Mouse (Mus musculus): ENCODE data around the gene Slc25a27.

Gene Slc25a27

DNA sequence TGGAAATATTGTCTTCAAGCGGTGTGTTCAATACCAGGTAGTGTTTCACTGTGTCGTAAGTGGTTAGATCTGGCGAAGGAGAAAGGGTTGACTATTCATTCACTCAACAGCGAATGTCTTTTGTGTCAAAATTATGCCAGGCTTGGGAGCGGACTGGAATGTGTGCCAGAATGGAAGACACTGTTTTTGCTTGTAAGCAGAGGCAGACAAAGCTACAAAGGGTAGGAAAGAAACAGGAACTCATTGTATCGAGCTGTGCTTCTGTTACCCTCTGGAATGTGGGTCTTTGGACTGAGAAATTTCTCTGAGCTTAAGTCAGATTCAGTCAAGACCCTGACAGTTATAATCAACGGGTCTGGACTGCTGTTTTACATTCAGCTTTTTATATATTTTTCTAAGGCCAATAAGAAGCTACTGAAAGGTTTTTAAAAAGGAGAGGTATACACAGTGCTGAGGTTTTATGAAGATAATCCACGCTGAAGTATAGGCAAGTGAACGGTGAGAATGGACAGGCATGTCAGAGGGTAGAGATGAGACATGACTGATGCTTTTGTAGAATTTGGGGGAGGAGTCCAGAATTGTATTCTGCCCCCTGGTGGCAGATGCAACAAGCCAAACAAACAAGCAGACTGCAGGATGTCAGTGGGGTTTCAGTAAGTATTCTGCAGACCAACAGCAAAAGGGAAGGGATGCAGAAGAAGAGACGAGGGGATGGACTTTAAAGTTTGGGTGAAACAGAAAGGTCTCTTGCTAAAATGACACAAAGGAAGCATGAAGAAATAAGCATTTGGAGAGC lies 17.2 kb downstream of the Slc25a27 start:
- in situ Hi-C loops (cut with MboI, MseI): no loop called here

DNA sequence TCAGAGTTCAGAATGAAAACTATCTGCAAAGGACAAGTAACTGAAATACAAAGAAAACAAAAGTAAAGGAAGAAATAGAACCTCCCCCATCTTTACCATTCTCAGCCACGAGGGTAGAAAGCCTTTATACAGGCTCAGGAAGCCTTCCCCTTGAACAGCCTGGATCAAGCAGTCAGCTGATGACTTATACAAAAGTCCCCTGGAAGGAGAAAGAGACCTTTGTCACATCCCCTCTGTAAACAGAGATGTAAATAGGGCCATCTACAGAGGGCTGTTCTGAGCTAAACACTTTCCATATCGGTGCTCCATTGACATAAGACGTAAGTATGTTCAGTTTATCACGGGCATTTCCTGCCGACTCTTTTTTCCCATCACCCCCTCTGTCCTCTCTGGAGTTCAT lies 20.1 kb downstream of the Slc25a27 start:
- in situ Hi-C loops (cut with MboI, MseI): no loop called here

DNA sequence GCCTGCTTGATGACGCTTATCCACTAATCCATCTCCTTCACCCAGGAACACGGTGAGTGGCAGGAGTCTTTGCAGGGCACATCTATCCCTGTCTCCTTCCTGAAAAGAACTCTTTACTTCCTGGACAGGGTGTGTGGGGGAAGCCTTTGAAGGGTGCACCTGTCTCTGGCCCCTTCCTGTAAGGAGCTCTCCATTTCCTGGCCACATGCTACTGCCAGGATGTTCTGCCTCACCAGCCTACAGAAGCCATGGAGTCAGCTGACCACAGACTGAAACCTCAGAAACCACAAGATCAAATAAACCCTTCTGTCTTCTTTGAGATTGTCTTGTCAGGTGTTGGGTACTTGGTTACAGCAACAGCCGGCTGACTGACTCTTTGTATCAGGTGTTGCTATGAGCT lies 21.9 kb downstream of the Slc25a27 start:
- in situ Hi-C loops (cut with MboI, MseI): no loop called here

DNA sequence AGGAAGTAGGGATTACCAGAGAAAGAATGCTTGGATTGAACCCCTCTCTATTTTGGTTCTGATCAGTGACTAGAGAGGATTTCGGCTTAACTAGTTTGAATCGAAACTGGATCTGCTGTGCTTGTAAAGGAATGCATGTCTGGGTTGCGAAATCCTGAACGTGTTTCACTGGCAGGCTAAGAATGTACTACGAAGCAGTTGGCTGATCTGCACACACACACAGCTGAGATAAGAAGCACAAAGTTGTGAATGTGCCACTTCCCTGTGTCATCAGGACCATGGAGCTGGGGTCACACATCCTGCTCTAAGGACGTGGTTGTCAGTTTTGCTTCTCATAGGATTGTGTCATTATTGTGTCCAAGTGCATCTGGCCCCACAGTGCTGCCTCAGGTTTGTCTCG lies 22.6 kb downstream of the Slc25a27 start:
- in situ Hi-C loops (cut with MboI, MseI): no loop called here

DNA sequence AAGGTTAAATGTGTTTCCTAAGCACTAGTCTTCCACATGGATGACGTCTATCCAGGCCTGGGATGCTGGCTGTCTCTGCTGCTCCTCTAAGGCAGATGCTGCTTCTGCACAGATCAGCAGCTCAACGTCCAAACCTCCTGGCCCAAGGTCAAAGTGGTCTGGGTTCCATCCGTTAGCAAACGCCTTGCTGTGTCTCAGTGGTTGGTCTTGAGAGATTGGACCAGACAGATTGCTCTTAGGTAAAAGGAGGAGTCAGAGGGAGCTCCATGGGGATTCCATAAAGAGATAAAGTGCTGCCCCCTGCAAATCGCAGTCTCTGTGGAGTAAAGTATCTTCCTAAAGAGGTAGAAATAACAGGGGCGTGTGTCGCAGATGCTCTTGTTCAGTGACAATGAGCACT lies 23.8 kb downstream of the Slc25a27 start:
- in situ Hi-C loops (cut with MboI, MseI): no loop called here

DNA sequence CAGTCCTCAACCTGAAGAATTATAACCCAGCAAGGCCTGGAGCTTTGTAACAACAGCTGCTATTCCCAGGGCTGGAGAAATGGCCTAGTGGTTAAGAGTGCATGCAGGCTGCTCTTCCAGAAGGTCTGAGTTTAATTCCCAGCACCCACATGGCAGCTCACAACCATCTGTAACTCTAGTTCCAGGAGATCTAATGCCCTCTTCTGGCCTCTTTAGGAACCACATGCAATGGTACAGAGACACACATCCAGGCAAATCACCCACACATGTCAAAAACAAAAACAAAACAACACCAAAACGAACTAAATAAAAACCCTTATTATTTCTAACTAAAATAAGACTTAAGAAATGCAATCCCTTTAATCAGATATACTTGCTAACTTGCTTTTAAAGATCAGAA lies 26.2 kb downstream of the Slc25a27 start:
- in situ Hi-C loops (cut with MboI, MseI): no loop called here

DNA sequence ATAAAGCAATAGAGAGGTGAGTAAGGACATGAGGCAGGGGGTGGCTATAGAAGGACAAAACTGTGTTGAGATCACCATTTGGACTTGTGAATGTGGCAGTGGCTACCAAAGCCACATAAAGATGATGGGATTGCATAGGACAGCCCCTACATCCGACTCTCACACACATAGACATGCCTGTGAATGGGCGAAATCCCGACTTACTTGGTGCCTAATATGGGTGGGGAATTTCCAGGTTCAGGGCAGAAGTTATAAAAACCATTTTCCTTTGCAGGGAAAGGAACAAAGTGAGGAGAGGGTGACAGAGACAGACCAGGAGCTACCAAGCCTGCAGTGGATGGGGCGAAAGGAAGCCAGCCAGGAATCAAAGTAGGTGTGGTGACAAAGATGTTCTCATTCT lies 29.9 kb downstream of the Slc25a27 start:
- in situ Hi-C loops (cut with MboI, MseI): no loop called here

DNA sequence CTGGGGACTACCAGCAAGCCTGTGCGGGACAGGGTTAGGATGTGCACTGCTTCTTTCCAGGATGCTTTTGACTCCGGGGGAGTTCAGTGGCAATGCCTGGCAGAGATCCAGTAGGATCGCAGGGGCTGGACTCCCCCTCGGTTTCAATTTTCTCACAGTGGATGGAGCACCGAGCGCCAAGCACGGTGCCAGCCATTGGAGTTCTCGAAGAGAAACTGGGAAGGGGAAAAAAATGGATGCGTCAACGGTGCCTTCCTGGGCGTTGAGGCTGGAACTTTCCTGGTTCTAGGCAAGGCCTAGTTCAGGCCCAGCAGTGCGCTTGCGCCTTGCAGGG lies 36.6 kb downstream of the Slc25a27 start:
- in situ Hi-C loops (cut with MboI, MseI): no loop called here

DNA sequence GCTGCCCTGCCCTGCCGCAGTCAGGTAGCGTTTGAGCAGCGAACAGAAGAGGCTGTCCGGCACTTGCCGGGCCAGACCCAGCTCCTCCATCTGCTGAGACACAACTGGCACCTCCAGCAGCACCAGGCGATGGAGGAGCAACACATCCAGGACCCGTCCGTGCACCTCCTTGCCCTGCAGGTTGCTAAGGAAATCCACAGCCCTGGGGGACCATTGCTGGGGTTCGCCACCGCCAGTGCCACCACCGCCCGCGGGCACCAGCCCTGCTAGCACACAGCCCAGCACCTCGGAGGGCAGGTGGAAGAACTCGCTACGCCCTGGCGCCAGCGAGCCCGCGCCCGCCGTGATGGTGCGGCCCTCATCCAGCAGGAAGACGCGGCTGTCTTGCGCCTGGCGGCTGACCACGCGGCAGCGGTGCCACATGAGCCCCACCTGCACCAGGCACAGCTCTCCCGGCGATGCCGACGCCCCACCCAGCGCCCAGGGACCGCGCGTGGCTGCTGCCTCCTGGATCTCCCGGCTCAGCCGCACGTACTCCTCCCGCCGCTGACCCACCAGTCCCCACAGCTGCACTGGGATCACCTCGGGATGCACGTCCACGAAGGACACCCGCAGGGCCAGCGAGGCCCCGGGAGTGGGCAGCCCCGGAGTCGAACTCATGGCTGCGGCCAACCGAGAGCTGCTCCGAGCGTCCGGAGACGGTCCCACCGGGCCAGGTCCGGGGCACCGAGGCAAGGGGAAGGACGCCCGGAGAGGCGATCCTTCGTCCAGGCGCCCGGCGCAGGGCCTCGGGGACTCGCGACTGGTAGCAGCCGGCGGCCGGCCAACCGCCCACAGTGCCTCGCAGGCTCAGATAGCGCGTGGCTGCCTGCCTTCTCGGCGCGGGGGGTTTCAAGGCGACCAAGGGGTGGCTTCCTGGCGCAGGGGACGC lies 37.3 kb downstream of the Slc25a27 start, which contains the start of gene Tdrd6:
TSS of gene Tdrd6 (minus strand) at position 804 of the 931 bp plus-strand sequence.
- in situ Hi-C loops (cut with MboI, MseI): no loop called here

DNA sequence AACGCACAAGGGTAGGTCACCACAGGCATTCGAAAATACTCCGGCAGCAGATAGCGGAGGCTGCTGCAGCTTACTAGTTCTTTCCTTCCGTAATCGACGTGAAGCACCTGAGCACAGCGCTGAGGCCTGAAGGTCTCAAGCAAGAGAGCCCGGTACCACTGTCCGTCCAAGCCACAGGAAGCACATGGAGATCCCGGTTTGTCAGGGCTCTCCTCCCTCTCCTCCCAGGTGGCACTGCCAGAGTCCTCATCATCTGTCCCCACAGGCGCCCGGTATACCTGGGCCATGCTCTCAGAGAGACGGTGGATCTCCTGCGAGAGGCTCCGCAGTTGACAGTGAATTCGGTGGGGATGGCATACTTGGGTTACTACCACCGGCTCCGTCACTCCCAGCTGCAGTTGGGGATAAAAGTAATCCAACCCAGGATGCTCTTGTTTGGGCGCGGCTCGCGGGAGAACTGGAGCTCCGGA lies 38.0 kb downstream of the Slc25a27 start:
- in situ Hi-C loops (cut with MboI, MseI): no loop called here

DNA sequence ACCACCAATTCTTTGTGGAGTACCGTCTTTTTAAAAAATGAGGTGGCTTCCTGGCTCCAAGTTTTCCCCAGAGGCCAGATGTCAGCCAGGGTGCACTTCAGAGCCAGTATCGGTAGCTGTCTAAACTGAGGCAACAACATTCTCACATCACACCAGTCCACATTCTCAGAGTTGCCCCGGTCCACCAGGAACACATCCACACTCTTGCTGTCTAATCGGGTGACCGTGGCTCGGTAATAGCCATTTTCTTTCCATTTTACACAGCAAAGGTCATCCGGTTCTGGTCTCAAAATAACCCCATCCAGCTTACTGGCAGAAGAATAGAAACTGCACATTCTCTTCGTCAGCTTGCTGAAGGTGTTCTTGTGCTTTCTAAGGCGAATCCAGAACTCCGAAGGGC lies 38.8 kb downstream of the Slc25a27 start:
- in situ Hi-C loops (cut with MboI, MseI): no loop called here

DNA sequence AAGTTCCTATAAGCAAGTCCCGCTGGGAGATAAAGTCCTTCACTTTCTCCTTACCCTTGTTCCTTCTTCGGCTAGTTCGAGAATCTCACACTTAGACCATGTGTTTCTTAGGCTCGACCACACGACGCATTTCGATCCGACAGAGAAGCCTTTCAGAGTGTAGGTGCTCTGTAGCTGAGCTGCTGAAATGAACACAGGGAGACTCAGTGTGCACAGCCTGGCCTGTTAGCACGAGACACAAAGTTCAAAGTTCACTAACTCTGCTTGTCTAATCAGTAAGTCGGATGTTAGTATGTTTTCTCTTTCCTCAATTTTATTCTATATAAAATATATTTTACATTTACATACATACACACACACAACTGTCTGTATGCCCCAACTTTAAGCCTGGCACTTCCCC lies 44.9 kb downstream of the Slc25a27 start:
- in situ Hi-C loops (cut with MboI, MseI): no loop called here

DNA sequence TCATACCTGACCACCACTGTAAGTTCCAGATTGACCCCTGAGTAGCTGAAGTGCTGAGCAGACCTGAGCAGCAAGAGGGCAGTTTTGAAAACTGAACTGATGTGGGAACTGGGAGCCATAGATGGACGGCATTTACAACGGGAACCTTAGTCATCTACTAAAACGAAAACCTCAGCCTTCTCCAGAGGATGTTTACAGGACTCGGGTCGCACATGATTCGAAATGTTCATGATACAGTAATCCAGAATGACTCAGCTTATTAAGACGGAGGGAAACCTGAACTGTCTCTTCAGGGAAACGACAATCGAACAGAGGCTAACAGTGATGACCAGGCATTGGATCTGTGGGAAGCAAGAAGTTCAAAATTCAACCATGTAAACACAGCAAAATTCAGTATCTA lies 47.9 kb downstream of the Slc25a27 start:
- in situ Hi-C loops (cut with MboI, MseI): no loop called here

DNA sequence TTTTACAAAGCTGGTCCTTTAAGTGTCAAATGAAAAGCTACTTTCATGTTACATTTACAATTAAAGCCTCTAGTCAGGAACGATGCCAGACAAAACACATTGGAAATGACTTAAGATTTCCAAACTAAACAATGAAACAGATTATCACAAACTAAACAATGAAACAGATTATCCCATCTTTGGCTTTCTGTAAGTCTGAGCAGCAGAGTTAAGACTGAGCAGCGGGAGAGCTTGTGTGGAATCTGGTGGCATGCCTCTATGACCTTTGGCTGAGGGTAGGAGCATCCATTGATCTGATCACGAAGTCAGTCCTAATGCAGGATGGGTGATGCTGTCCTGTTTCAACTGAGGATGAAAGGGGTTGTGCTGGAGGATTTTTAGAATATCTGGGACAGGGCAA lies 54.8 kb downstream of the Slc25a27 start:
- in situ Hi-C loops (cut with MboI, MseI): no loop called here

DNA sequence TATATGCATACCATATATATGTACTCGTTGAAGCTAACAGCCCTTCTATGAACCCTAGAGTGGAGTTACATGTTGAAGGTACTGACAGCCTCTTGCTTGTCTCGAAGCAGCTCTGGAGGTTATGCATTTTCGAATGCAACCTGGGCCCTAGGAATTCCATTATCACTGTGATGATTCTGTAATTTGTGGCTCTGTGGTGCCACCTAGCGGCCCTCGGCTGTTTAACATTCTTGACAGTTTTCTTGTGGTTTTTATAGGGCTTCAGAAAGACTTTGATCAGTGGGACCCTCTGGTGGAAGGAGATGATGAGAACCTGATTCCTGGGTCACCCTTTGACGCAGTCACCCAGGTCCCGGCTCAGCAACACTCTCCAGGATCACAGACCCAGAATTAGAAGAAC lies 55.4 kb downstream of the Slc25a27 start:
- in situ Hi-C loops (cut with MboI, MseI): no loop called here

DNA sequence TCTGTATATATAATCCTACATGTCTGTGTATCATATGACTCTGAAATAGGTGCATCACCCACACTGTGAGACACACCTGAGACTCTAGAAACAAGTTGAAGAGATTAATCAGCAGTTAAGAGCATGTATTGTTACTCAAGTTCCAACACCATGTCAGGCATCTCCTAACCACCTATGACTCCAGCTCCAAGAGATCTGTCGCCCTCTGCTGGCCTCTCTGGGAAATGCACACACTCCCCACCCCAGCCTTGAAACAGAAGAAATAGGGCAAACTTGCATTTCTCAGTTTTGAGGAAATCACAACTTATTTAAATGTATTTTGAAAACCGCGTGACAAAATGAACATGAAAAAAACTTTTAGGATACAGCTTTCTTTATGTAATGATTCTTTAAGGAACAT lies 60.3 kb downstream of the Slc25a27 start:
- in situ Hi-C loops (cut with MboI, MseI): loop anchor here (5.0 kb wide), 3 partner anchors 51 to 344 kb away; no protein-coding TSS in a partner anchor

DNA sequence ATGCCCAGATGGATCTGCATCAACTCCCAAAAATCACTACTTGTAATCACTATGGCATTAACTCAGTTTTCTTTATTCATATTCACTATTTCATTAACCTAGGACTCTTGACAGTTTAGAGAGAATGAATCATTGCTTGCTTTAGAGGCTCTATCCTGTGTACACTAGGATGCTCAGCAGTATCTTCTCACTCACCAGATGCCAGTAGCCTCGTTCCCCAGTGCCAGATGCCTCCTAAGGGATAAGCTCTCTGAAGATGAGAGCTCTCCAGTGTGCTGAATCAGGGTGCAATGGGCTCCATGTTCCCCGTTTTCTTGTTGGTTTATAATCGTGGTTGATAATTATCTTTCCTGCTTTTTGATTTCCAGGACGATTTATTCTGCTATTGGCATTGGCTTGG lies 68.3 kb downstream of the Slc25a27 start:
- in situ Hi-C loops (cut with MboI, MseI): loop anchor here in 1 of 2 experiments (5.0 kb wide), 1 partner anchor 336 kb away; no protein-coding TSS in a partner anchor

DNA sequence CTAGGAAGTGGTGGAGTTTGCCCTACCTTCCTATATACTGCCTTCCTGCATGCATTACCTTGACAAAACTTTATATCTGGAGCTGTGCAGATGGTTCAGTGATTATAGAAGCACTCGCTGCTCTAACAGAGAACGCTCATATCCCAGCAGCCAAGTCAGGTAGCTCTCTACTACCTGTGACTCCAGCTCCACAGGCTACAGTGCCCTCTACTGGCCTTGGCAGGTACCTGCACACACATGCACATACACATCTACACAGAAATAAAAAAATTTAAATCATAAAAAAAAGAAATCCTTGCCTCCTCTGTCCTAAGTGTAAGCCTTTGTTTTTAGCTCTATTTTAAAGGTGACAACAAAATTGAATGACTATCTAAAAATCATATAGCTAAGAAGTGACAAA lies 69.3 kb downstream of the Slc25a27 start:
- in situ Hi-C loops (cut with MboI, MseI): loop anchor here in 1 of 2 experiments (5.0 kb wide), 1 partner anchor 335 kb away; no protein-coding TSS in a partner anchor

DNA sequence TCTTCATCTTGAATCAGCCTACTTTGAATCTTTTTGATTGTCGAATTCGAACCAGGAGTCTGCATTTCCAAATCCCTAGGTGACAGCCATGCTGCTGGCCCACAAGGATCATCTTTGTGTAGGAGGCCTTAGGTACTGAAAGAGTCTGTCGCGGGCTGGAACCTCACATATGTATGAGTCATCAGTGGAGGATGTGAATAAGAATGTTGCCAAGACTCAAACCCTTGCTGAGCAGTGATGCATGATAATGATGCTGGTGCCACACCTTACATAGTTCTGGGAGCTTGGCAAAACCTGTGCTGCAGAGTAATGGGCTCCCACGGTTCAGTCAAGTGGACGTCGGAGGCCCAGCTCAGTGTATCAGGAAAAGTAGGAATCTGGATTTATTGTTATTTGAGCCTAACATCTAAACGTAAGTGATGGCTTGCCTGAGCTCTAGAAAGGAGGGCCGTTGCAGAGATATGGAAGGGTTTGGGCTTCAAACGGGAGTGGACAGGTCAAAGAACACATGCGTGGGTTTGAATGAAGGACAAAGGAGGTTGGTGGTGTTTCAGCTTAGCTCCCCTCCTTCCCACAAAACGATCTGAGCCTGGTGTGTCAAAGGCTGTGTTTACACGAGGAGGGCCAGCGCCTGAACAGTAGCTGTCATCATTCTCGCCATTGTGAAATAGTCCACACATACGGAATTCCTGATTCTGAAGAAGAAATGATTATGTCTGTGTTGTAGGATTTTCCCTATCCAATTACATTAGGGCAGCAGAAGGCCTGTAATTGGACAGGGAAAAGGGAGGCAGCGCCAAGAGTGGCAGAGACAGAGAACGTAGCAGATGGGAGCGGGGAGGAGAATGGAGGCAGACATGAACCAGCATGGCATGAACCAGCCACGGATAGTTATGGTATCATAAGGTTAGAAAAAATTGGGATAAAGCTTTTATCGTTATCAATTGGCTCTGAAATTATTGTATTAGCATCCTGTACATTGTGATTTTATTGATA lies 74.4 kb downstream of the Slc25a27 start:
- in situ Hi-C loops (cut with MboI, MseI): no loop called here
